Mouse (Mus musculus) liver, adult 10 weeks (tissue): ENCODE measurements around the gene Cacna1g. TPM values are rescaled to one million over a fixed set of nuclear protein-coding genes. Genes with fewer than 3 reads are reported as not detected.

Source experiments
- polyA plus RNA-seq: library from polyadenylated mRNA; stranded (reverse); fragments of 350-450 nt; fragmentation: Illumina TruSeq; extraction: RNeasy Lipid Tissue Mini Kit (QIAGEN cat#74804); gene quantifications from one replicate; pipeline ENCODE4 v1.2.3, GENCODE M21; 2014; ENCODE audit warnings: low read depth, low replicate concordance

Gene Cacna1g
- not detected for polyA plus RNA-seq

GRCm38 (mm10) chr11:94473707-94474543 is at the start of gene Cacna1g:
TSS of gene Cacna1g (minus strand) at chr11:94474198.

GRCm38 (mm10) chr11:94521219-94521843 is 47.3 kb upstream of the Cacna1g start, which contains the start of gene Mycbpap:
TSS of gene Mycbpap (minus strand) at chr11:94521742.

GRCm38 (mm10) chr11:94499661-94500152 is 25.7 kb upstream of the Cacna1g start, which contains the start of gene Epn3:
TSS of gene Epn3 (minus strand) at chr11:94499974.

GRCm38 (mm10) chr11:94486001-94486400 is 12.0 kb upstream of the Cacna1g start, which contains the start of gene Spata20:
TSS of gene Spata20 (minus strand) at chr11:94486179.

GRCm38 (mm10) chr11:94392672-94393109 is 81.3 kb downstream of the Cacna1g start, which contains the start of gene Abcc3:
TSS of gene Abcc3 (minus strand) at chr11:94392997.

Other genes with a start within 250 kb of the Cacna1g start
- not detected for gene Wfikkn2, start 228.2 kb downstream of the Cacna1g start, polyA plus RNA-seq
- 0.79 TPM for gene Gm21885, start 192.3 kb downstream of the Cacna1g start, polyA plus RNA-seq
- 85.5 TPM for gene Luc7l3, start 152.2 kb downstream of the Cacna1g start, polyA plus RNA-seq
- gene Ankrd40, start 146.2 kb downstream of the Cacna1g start, polyA plus RNA-seq = 46.4 TPM
- 40.6 TPM for gene Abcc3, start 81.2 kb downstream of the Cacna1g start, polyA plus RNA-seq
- not detected for gene Spata20, start 12.0 kb upstream of the Cacna1g start, polyA plus RNA-seq
- gene Epn3, start 25.8 kb upstream of the Cacna1g start, polyA plus RNA-seq = not detected
- gene Mycbpap, start 47.5 kb upstream of the Cacna1g start, polyA plus RNA-seq = not detected
- gene Rsad1, start 75.1 kb upstream of the Cacna1g start, polyA plus RNA-seq = 4.3 TPM
- not detected for gene Chad, start 90.8 kb upstream of the Cacna1g start, polyA plus RNA-seq
- gene Acsf2, start 127.7 kb upstream of the Cacna1g start, polyA plus RNA-seq = 84.4 TPM
- 37.2 TPM for gene Lrrc59, start 155.6 kb upstream of the Cacna1g start, polyA plus RNA-seq
- gene Mrpl27, start 179.6 kb upstream of the Cacna1g start, polyA plus RNA-seq = 30.0 TPM
- not detected for gene Eme1, start 179.8 kb upstream of the Cacna1g start, polyA plus RNA-seq
- 1.4 TPM for gene Xylt2, start 203.3 kb upstream of the Cacna1g start, polyA plus RNA-seq
- not detected for gene Gm11541, start 230.3 kb upstream of the Cacna1g start, polyA plus RNA-seq